Mouse (Mus musculus) liver, embryonic 13.5 days (tissue): ENCODE results near the gene Mapk3. TPM values are rescaled to one million over a fixed set of nuclear protein-coding genes. Genes with fewer than 3 reads are reported as not detected.
"Not testable (repeated sequence)": the region's sequence is repeated elsewhere in the genome, so short reads cannot be mapped to it uniquely, and the experiment has no call there.

Experiments
- ATAC-seq: fragments of 200-750 bp; cut with Nextera tagmentation; 2 replicates; pipeline ENCODE4 v1.8.0; 2017; ENCODE audit warnings: low read depth, mild to moderate bottlenecking, moderate number of reproducible peaks, moderate library complexity
- DNase-seq: peaks from one replicate; pipeline ENCODE4 v3.0.0; 2022
- H3K27ac ChIP-seq: fragments of 300-500 bp; sonication (generic); 2 replicates; pipeline ENCODE4 v1.5.1; 2015; ENCODE audit warnings: moderate library complexity, mild to moderate bottlenecking, inconsistent platforms
- H3K27me3 ChIP-seq: fragments of 300-500 bp; sonication (generic); 2 replicates; pipeline ENCODE4 v1.6.1; 2015; ENCODE audit warnings: mild to moderate bottlenecking, inconsistent platforms
- H3K36me3 ChIP-seq: fragments of 300-500 bp; sonication (generic); 2 replicates; pipeline ENCODE4 v1.6.1; 2015; ENCODE audit warnings: mild to moderate bottlenecking, inconsistent platforms
- H3K4me1 ChIP-seq: fragments of 300-500 bp; sonication (generic); replicated peaks from 2 replicates; pipeline ENCODE4 v1.6.1; 2015; ENCODE audit warnings: inconsistent platforms
- H3K4me2 ChIP-seq: fragments of 300-500 bp; sonication (generic); 2 replicates; pipeline ENCODE4 v1.6.1; 2015; ENCODE audit warnings: inconsistent platforms, mild to moderate bottlenecking, moderate library complexity
- H3K4me3 ChIP-seq: fragments of 300-500 bp; sonication (generic); replicated peaks from 2 replicates; pipeline ENCODE4 v1.5.1; 2015; ENCODE audit warnings: mild to moderate bottlenecking, inconsistent platforms
- H3K9ac ChIP-seq: fragments of 300-500 bp; sonication (generic); 2 replicates; pipeline ENCODE4 v1.6.1; 2015; ENCODE audit warnings: mild to moderate bottlenecking, inconsistent platforms
- H3K9me3 ChIP-seq: fragments of 300-500 bp; sonication (generic); replicated peaks from 2 replicates; pipeline ENCODE4 v1.6.1; 2016; ENCODE audit warnings: inconsistent platforms
- WGBS: fragments of 180-500 bp; shearing (Covaris S2); methylation state at CpG from one replicate; pipeline ENCODE4 v1.1.7; 2015; ENCODE audit not compliant: insufficient replicate concordance; 5-methylcytosine and 5-hydroxymethylcytosine counted together
- polyA plus RNA-seq: library from polyadenylated mRNA; unstranded; fragments of >200 nt; fragmentation: Nextera tagmentation; extraction: Ambion mirVana; gene quantifications from 2 replicates; pipeline ENCODE4 v1.2.1, GENCODE M21; 2015

Gene Mapk3
- polyA plus RNA-seq = 19.0 and 19.3 TPM in 2 replicates

DNA sequence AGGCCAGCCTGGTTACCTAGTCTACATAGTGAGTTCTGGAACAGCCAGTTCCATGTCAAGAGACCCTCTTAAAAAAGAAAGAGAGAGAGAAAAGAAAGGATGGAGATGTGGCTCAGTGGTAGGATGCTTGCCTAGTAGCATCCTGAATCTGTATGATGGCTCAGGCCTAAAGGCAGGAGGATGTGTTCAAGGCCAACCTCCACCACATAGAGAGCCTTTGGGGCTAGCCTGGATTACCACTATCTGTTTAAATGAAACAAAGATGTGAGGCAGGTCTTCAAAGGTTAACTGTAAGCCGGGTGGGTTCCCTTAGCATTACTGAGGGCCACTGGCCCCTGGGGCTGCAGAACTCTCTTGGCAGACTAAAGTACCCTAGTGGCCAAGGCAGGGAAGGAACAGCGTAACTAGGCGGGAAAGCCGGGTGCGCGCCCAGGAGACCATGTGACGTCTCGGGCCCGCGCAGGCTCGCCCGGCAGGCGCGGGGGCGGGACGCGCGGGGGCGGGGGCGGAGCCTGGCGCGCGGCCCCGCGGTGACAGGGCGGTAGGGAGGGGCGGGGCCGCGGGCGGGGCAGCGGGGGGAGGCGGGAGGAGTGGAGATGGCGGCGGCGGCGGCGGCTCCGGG lies at the start of gene Mapk3:
Gene Mapk3, plus strand, starts transcription at position 552 of the 622 bp plus-strand sequence.
- H3K9ac ChIP-seq = peak within 1 kb of the TSS; percentile 90
- DNase-seq = peak; percentile 86
- peak within 1 kb of the TSS; percentile 86 for H3K27ac ChIP-seq
- H3K4me3 ChIP-seq = peak within 1 kb of the TSS; percentile 84
- peak within 1 kb of the TSS; percentile 99 for H3K4me2 ChIP-seq
- no peaks in the 10 kb centered on the region for H3K9me3 ChIP-seq
- peak; percentile 75 for ATAC-seq
- H3K4me1 ChIP-seq = peaks cover 49% of the 10 kb centered on the region
- H3K27me3 ChIP-seq = no peaks in the 10 kb centered on the region
- whole genome bisulfite sequencing = 1% methylated on average over 31 of the region's 38 CpGs
- H3K36me3 ChIP-seq = peaks cover 12% of the 10 kb centered on the region

- ATAC-seq = no peak
- no peak overlapping the region for H3K9ac ChIP-seq
Observed at GRCm38 (mm10) chr7:126710266-126710665, 49.1 kb upstream of the Mapk3 start.

DNA sequence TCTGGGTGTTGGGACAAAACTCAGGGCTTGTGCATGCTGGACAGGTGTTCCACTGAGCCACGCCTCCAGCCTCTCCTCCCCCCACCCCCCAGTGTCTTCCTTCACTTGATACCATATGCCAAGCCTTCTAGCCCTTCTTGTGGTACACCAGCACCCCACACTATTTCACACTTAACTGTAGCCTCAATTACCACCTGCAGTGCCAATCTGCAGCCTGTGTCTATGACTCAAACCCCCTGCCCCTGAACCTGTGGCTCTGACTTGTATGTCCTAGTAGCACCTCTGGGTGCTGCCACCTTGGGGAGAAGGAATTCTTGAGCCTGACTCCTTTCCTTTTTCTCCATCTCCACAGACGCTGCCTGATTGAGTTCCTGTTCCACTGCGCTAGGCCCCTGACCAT lies 47.5 kb upstream of the Mapk3 start:
- 64% methylated on average over 3 of the region's 3 CpGs for WGBS
- ATAC-seq = no peak

More at GRCm38 (mm10) chr7:126710266-126710665, 49.1 kb upstream of the Mapk3 start:
- Histone ChIP-seq H3K4me1 (peaks cover 6% of the 10 kb centered on the region), H3K27ac (no peak overlapping the region), H3K36me3 (no peaks in the 10 kb centered on the region), H3K27me3 (0 out of 2 replicates have a peak, but pooled peaks cover 5% of the 10 kb centered on the region), H3K4me3 (no peak overlapping the region), H3K9me3 (no peaks in the 10 kb centered on the region), H3K4me2 (no peak overlapping the region)
- WGBS = 29% methylated on average over 4 of the region's 4 CpGs
- no peak for DNase-seq

DNA sequence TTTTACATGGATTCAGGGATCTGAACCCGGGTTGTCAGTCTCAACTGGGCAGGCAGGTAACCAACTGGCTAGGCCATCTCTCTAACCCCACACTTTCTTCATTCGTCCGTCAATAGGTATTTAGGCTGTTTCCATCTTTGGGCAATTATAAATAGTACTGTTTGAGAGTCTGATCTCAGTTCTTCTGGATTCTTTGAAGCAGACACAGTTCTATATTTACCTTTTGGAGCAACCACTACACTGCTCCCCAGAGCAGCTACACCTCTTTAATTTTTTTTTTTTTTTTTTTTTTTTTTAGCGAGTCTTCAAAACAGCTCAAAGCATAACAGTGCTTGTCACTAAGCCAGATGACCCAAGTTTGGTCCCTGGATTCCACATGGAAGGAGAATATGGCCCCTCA lies 43.7 kb upstream of the Mapk3 start:
- Histone ChIP-seq H3K9me3 (no peaks in the 10 kb centered on the region), H3K36me3 (no peaks in the 10 kb centered on the region), H3K4me1 (no peaks in the 10 kb centered on the region), H3K9ac (no peak overlapping the region), H3K4me3 (no peak overlapping the region), H3K4me2 (no peak overlapping the region), H3K27me3 (no peaks in the 10 kb centered on the region), H3K27ac (no peak overlapping the region)
- ATAC-seq = no peak
- DNase-seq = no peak
- WGBS = 78% methylated on average over 4 of the region's 4 CpGs

More for the DNA sequence above, 47.5 kb upstream of the Mapk3 start:
- no peak overlapping the region for H3K4me3 ChIP-seq
- H3K4me1 ChIP-seq = peaks cover 6% of the 10 kb centered on the region
- no peak overlapping the region for H3K9ac ChIP-seq
- H3K27ac ChIP-seq = no peak overlapping the region
- no peak overlapping the region for H3K4me2 ChIP-seq
- no peaks in the 10 kb centered on the region for H3K27me3 ChIP-seq
- no peaks in the 10 kb centered on the region for H3K9me3 ChIP-seq
- no peaks in the 10 kb centered on the region for H3K36me3 ChIP-seq
- DNase-seq = no peak

DNA sequence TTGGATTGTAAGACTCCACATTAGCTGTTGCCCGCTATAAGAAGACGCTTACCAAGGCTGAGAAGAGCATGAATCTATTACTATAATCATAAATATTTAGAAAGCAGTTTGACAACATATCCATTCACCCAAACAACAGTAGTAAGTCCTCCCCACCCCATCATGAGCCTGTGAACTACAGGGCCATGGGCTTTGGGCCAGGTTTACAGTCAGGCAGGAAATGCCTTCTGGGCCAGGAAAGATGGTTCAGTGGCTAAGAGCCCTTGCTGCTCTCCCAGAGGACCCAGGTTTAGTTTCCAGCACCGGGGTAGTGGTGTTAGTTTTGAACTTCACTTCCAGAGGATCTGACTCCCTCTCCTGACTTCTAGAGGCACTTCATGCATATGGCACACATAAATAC lies 41.8 kb upstream of the Mapk3 start:
- Histone ChIP-seq H3K4me2 (no peak overlapping the region), H3K36me3 (no peaks in the 10 kb centered on the region), H3K4me1 (no peaks in the 10 kb centered on the region), H3K27ac (no peak overlapping the region), H3K4me3 (no peak overlapping the region), H3K9me3 (no peaks in the 10 kb centered on the region), H3K27me3 (no peaks in the 10 kb centered on the region), H3K9ac (no peak overlapping the region)
- DNase-seq = no peak
- ATAC-seq = no peak
- WGBS = 79% methylated on average over 3 of the region's 3 CpGs

- Histone ChIP-seq H3K9me3 (no peaks in the 10 kb centered on the region), H3K9ac (no peak overlapping the region), H3K27ac (no peak overlapping the region), H3K4me3 (no peak overlapping the region), H3K36me3 (no peaks in the 10 kb centered on the region), H3K4me1 (no peaks in the 10 kb centered on the region), H3K27me3 (no peaks in the 10 kb centered on the region), H3K4me2 (no peak overlapping the region)
- 86% methylated on average over 5 of the region's 5 CpGs for WGBS
- ATAC-seq (no peak), DNase-seq (no peak)
Observed at GRCm38 (mm10) chr7:126718787-126719337, 40.5 kb upstream of the Mapk3 start.

GRCm38 (mm10) chr7:126721635-126722034 lies 37.8 kb upstream of the Mapk3 start:
- Histone ChIP-seq H3K4me1 (no peaks in the 10 kb centered on the region), H3K4me2 (no peak overlapping the region), H3K27ac (no peak overlapping the region), H3K4me3 (no peak overlapping the region), H3K36me3 (no peaks in the 10 kb centered on the region), H3K9me3 (no peaks in the 10 kb centered on the region), H3K27me3 (no peaks in the 10 kb centered on the region), H3K9ac (no peak overlapping the region)
- WGBS = 76% methylated on average over 13 of the region's 13 CpGs
- DNase-seq (no peak), ATAC-seq (no peak)

GRCm38 (mm10) chr7:126725077-126725476 lies 34.3 kb upstream of the Mapk3 start:
- Histone ChIP-seq H3K27me3 (no peaks in the 10 kb centered on the region), H3K27ac (no peak overlapping the region), H3K4me1 (no peaks in the 10 kb centered on the region), H3K36me3 (no peaks in the 10 kb centered on the region), H3K9ac (no peak overlapping the region), H3K9me3 (no peaks in the 10 kb centered on the region), H3K4me2 (no peak overlapping the region), H3K4me3 (no peak overlapping the region)
- DNase-seq = no peak
- ATAC-seq = no peak
- WGBS = 30% methylated on average over 3 of the region's 3 CpGs

DNA sequence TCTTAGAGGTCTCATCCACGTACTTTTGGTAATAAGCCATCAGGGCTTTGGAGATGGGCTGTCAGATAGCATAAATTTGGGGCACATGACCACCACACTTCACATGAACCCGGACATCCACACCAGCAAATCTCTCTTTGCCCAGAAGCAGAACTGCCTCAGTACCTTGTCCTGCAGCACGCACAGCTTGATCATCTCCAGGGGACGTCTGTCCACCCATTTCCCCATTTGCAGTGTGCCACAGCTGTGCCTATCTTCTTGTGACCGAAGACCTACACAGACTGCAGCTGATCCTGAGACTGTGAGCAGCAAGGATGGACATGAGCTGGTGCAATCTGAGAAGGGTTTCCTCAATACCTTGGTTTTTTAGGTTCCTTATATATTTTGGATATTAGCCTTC lies 33.7 kb upstream of the Mapk3 start:
- DNase-seq = no peak
- Histone ChIP-seq H3K4me3 (no peak overlapping the region), H3K9ac (no peak overlapping the region), H3K4me1 (no peaks in the 10 kb centered on the region), H3K27me3 (no peaks in the 10 kb centered on the region), H3K27ac (no peak overlapping the region), H3K36me3 (no peaks in the 10 kb centered on the region), H3K9me3 (no peaks in the 10 kb centered on the region), H3K4me2 (no peak overlapping the region)
- whole genome bisulfite sequencing = 37% methylated on average over 5 of the region's 5 CpGs
- no peak for ATAC-seq

DNA sequence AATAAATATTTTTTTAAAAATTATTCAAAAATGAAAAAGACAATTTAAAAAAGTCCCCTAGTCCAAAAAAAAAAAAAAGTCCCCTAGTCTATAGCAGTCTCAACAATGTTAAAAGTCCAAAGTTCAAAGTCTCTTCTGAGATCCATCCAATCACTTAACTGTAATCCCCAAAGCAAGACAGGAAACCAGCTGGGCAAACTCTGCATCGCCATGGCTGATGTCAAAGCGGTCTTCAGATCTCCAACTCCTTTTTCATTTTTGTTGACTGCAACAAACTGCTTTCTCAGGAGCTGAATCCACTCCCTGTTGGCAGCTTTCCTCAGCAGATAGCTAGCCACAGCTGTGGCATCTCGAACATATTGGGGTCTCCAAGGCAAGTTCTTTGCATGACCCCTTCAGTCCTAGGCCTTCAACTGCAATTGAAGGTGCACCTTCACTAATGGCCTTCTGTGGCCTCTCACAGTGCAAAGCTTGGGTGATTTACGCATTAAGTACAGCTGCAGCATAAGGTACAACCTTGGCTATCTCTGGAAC lies 29.1 kb upstream of the Mapk3 start:
- WGBS = 58% methylated on average over 4 of the region's 4 CpGs
- not testable (repeated sequence) for H3K4me3 ChIP-seq, H3K36me3 ChIP-seq, H3K4me2 ChIP-seq, H3K4me1 ChIP-seq, H3K9ac ChIP-seq, DNase-seq, H3K27me3 ChIP-seq, ATAC-seq, H3K9me3 ChIP-seq, H3K27ac ChIP-seq

GRCm38 (mm10) chr7:126736122-126736521 lies 23.3 kb upstream of the Mapk3 start:
- no peak overlapping the region for H3K4me3 ChIP-seq
- 68% methylated on average over 8 of the region's 8 CpGs for WGBS
- no peak for ATAC-seq

GRCm38 (mm10) chr7:126739551-126739950 lies 19.9 kb upstream of the Mapk3 start:
- Histone ChIP-seq H3K4me1 (peaks cover under 1% of the 10 kb centered on the region; the same call in 1 of the 2 replicates), H3K27me3 (no peaks in the 10 kb centered on the region), H3K36me3 (no peaks in the 10 kb centered on the region), H3K9ac (no peak overlapping the region), H3K27ac (no peak overlapping the region), H3K9me3 (no peaks in the 10 kb centered on the region), H3K4me3 (no peak overlapping the region), H3K4me2 (no peak overlapping the region)
- 78% methylated on average over 17 of the region's 17 CpGs for WGBS
- DNase-seq = no peak
- ATAC-seq = no peak

More at GRCm38 (mm10) chr7:126736122-126736521, 23.3 kb upstream of the Mapk3 start:
- no peaks in the 10 kb centered on the region for H3K9me3 ChIP-seq
- H3K9ac ChIP-seq = no peak overlapping the region
- H3K27me3 ChIP-seq = no peaks in the 10 kb centered on the region
- H3K27ac ChIP-seq = no peak overlapping the region
- no peaks in the 10 kb centered on the region for H3K36me3 ChIP-seq
- H3K4me1 ChIP-seq = no peaks in the 10 kb centered on the region; the same call in 1 of the 2 replicates
- no peak for DNase-seq
- H3K4me2 ChIP-seq = no peak overlapping the region
